Comparison of ENCODE assay signal across 23 mouse cellular contexts in the genomic region with DNA sequence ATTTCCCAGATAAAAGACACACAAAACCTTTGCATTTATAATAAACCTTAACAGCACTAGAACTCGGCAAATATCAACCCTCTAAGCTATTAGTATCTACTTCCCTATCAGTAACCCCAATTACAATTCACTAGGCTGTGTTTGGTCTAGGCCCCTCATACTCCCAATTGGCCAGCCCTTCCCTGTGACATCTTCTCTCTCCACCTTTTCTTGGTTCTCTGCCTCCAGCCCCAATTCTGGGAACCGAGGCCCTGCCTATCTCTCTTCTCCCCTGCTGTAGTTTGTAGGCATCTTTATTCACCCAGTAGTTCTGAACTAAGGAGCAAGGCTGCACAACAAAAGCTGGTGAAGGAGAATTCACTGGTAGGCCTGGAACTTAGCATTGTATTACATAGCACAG.
"Had no signal": no experiment of that assay in that cellular context is flagged by ENCODE, and none has a peak within 500 bp of the region (broad histone marks: within the 10 kb centered on the region; RNA-seq: fewer than 3 reads in every experiment).

No protein-coding gene starts in this region.

- H3K27ac ChIP-seq: gastrocnemius, adult 2 months; heart, embryonic 10.5 days; hindbrain, embryonic 10.5 days; hindbrain, embryonic 12.5 days; hindbrain, embryonic 14.5 days; intestine, embryonic 15.5 days; kidney, embryonic 15.5 days; kidney, postnatal 0 days; layer of hippocampus, adult 2 months; left cerebral cortex, adult 2 months; limb, embryonic 10.5 days; limb, embryonic 12.5 days had no signal

- DNase-seq: gastrocnemius, adult 2 months; gastrocnemius, postnatal 10 days; gastrocnemius, postnatal 25 days; heart, postnatal 10 days; heart, postnatal 4 days; kidney, adult 18-20 months; kidney, adult 9 months; kidney, postnatal 4 days had no signal

- H3K4me3 ChIP-seq: gastrocnemius, adult 2 months; heart, embryonic 10.5 days; heart, embryonic 12.5 days; hindbrain, embryonic 10.5 days; hindbrain, embryonic 12.5 days; intestine, embryonic 15.5 days; kidney, embryonic 15.5 days; layer of hippocampus, adult 2 months; left cerebral cortex, adult 2 months; limb, embryonic 10.5 days; limb, embryonic 12.5 days had no signal

- ATAC-seq: hindbrain, embryonic 16.5 days; inflammation-experienced regulatory T-cells, adult 6 months; intestine, embryonic 15.5 days; intestine, postnatal 0 days had no signal

- H3K4me2 ChIP-seq: heart, embryonic 12.5 days; hindbrain, embryonic 12.5 days; hindbrain, embryonic 14.5 days; intestine, embryonic 15.5 days; kidney, embryonic 15.5 days; limb, embryonic 12.5 days had no signal

- H3K9ac ChIP-seq: heart, embryonic 12.5 days; hindbrain, embryonic 12.5 days; hindbrain, embryonic 14.5 days; intestine, embryonic 15.5 days; kidney, embryonic 15.5 days; limb, embryonic 12.5 days had no signal

- H3K27me3 ChIP-seq: heart, embryonic 12.5 days; hindbrain, embryonic 12.5 days; intestine, embryonic 15.5 days; kidney, embryonic 15.5 days; limb, embryonic 12.5 days had no signal

- H3K9me3 ChIP-seq: heart, embryonic 10.5 days; heart, embryonic 12.5 days; hindbrain, embryonic 10.5 days; hindbrain, embryonic 12.5 days; intestine, embryonic 15.5 days; kidney, embryonic 15.5 days; limb, embryonic 10.5 days; limb, embryonic 12.5 days had no signal

- H3K4me1 ChIP-seq: heart, embryonic 10.5 days; heart, embryonic 12.5 days; hindbrain, embryonic 10.5 days; hindbrain, embryonic 12.5 days; intestine, embryonic 15.5 days; kidney, embryonic 15.5 days; limb, embryonic 10.5 days; limb, embryonic 12.5 days had no signal
